Mouse (Mus musculus): ENCODE results near the gene Hhipl1. TPM values are rescaled to one million over a fixed set of nuclear protein-coding genes. Genes with fewer than 3 reads are reported as not detected.
A peak's percentile ranks its signal among the peaks of the same experiment; 100 is the strongest.

The Hhipl1 gene
- polyA plus RNA-seq, 1 experiment from 2014 or later, result 0.32 TPM

DNA sequence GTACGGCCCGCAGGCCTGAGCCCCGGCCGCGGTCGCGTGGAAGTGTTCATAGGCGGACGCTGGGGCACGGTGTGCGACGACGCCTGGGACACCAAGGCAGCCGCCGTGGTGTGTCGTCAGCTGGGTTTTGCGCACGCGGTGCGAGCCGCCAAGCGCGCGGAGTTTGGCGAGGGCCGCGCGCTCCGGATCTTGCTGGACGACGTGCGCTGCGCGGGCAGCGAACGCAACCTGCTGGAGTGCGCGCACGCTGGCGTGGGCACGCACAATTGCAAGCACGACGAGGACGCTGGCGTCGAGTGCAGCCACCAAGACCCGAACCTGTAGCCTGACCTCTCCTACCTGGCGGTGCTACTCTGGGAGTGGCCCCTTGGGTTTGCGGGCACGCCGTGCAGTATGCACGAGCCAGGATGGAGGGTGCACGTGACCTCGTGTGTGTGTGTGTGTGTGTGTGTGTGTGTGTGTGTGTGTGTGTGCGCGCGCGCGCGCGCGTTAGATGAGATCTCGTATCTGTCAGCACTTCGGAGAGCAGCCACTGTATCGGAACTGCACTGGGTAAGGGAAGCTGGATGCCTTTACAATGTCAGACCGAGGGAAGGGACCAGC, 21.9 kb downstream of the Hhipl1 start:
- Histone ChIP-seq H3K4me2 (ENCODE audit: low read depth, severe bottlenecking) (peak overlapping the region; percentile 63), H3K36me3 (ENCODE audit: control insufficient read depth, insufficient read depth, low read length) (no peaks in the 10 kb centered on the region), H3K4me1 (ENCODE audit: control insufficient read depth, insufficient read depth, low read length) (0 out of 2 replicates have a peak, but pooled peaks cover 7% of the 10 kb centered on the region), H3K4me3 (ENCODE audit: low read depth, low read length) (peak overlapping the region; percentile 33), H3K27ac (replicated peaks; ENCODE audit: low read depth, low read length) (no peak overlapping the region), H3K9ac (ENCODE audit: low read length) (peak overlapping the region; percentile 22; the same call in 1 of the 2 replicates), H3K9me3 (ENCODE audit: control insufficient read depth, low read length) (no peaks in the 10 kb centered on the region), H3K27me3 (ENCODE audit: control insufficient read depth, insufficient read depth, low read length) (peaks cover 40% of the 10 kb centered on the region)
- peak; percentile 60 for DNase-seq (ENCODE audit: low spot score)
- 1% methylated on average over 57 of the region's 66 CpGs for WGBS
- peak; percentile 50 for ATAC-seq (ENCODE audit: insufficient number of reproducible peaks, low FRiP score, low TSS enrichment, low read depth)

DNA sequence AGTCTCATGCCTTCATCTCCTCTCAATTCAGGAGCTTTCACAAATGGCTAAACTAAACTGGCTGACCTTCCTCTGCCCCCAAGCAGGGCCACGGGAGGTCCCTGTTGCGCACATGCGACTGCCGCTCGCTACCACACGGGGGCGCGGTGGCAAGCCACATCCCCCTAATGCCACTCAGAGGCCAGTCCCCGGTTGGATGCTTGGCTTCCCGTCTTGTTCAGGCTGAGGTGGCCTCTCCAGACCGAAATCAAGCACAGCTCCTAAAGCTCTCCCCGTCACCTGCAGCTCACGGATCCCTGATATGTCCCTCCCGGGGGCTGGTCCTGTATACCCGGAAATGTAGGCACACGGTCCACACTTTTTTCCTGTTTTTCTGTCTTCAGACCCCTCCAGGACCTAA, 27.0 kb downstream of the Hhipl1 start:
- Histone ChIP-seq H3K27ac (replicated peaks; ENCODE audit: low read depth, low read length) (no peak overlapping the region), H3K9me3 (ENCODE audit: control insufficient read depth, low read length) (no peaks in the 10 kb centered on the region), H3K4me2 (ENCODE audit: low read depth, severe bottlenecking) (peak overlapping the region; percentile 99), H3K4me3 (ENCODE audit: low read depth, low read length) (peak overlapping the region; percentile 60), H3K4me1 (ENCODE audit: control insufficient read depth, insufficient read depth, low read length) (peaks cover 5% of the 10 kb centered on the region; the same call in 1 of the 2 replicates), H3K36me3 (ENCODE audit: control insufficient read depth, insufficient read depth, low read length) (no peaks in the 10 kb centered on the region), H3K27me3 (ENCODE audit: control insufficient read depth, insufficient read depth, low read length) (peaks cover 26% of the 10 kb centered on the region), H3K9ac (ENCODE audit: low read length) (no peak overlapping the region)
- DNase-seq (ENCODE audit: low spot score), result peak; percentile 91
- under 1% methylated on average over 16 of the region's 16 CpGs for WGBS
- ATAC-seq (ENCODE audit: insufficient number of reproducible peaks, low FRiP score, low TSS enrichment, low read depth), result peak; percentile 22; the same call in 1 of the 2 replicates

- H3K9me3 ChIP-seq (ENCODE audit: control insufficient read depth, low read length), result no peaks in the 10 kb centered on the region
- peak overlapping the region; percentile 60 for H3K4me3 ChIP-seq (ENCODE audit: low read depth, low read length)
- peaks cover 21% of the 10 kb centered on the region for H3K27me3 ChIP-seq (ENCODE audit: control insufficient read depth, insufficient read depth, low read length)
- ATAC-seq (ENCODE audit: insufficient number of reproducible peaks, low FRiP score, low TSS enrichment, low read depth) (peak; percentile 8; the same call in 1 of the 2 replicates), DNase-seq (ENCODE audit: low spot score) (no peak)
- no peak overlapping the region for H3K27ac ChIP-seq (replicated peaks; ENCODE audit: low read depth, low read length)
- H3K4me2 ChIP-seq (ENCODE audit: low read depth, severe bottlenecking), result peak overlapping the region; percentile 99
- no peak overlapping the region for H3K9ac ChIP-seq (ENCODE audit: low read length)
- WGBS, result 2% methylated on average over 22 of the region's 22 CpGs
- H3K4me1 ChIP-seq (ENCODE audit: control insufficient read depth, insufficient read depth, low read length), result peaks cover 4% of the 10 kb centered on the region; the same call in 1 of the 2 replicates
- no peaks in the 10 kb centered on the region for H3K36me3 ChIP-seq (ENCODE audit: control insufficient read depth, insufficient read depth, low read length)
These were observed 27.4 kb downstream of the Hhipl1 start for GRCm38 (mm10) chr12:108333481-108333882.

GRCm38 (mm10) chr12:108333895-108334445, 27.9 kb downstream of the Hhipl1 start, which contains the start of gene Cyp46a1:
Gene Cyp46a1 (plus strand): TSS chr12:108334381.
- H3K4me2 ChIP-seq (ENCODE audit: low read depth, severe bottlenecking), result peak within 1 kb of the TSS; percentile 99
- WGBS, result 1% methylated on average over 34 of the region's 56 CpGs
- peak within 1 kb of the TSS; percentile 60 for H3K4me3 ChIP-seq (ENCODE audit: low read depth, low read length)
- H3K9ac ChIP-seq (ENCODE audit: low read length), result peak within 1 kb of the TSS; percentile 51
- no peaks in the 10 kb centered on the region for H3K36me3 ChIP-seq (ENCODE audit: control insufficient read depth, insufficient read depth, low read length)
- DNase-seq (ENCODE audit: low spot score), result peak; percentile 99
- H3K27ac ChIP-seq (replicated peaks; ENCODE audit: low read depth, low read length), result no peak within 1 kb of the TSS
- peaks cover 8% of the 10 kb centered on the region; the same call in 1 of the 2 replicates for H3K4me1 ChIP-seq (ENCODE audit: control insufficient read depth, insufficient read depth, low read length)
- H3K9me3 ChIP-seq (ENCODE audit: control insufficient read depth, low read length), result no peaks in the 10 kb centered on the region
- peak; percentile 93 for ATAC-seq (ENCODE audit: insufficient number of reproducible peaks, low FRiP score, low TSS enrichment, low read depth)
- H3K27me3 ChIP-seq (ENCODE audit: control insufficient read depth, insufficient read depth, low read length), result peaks cover 17% of the 10 kb centered on the region

DNA sequence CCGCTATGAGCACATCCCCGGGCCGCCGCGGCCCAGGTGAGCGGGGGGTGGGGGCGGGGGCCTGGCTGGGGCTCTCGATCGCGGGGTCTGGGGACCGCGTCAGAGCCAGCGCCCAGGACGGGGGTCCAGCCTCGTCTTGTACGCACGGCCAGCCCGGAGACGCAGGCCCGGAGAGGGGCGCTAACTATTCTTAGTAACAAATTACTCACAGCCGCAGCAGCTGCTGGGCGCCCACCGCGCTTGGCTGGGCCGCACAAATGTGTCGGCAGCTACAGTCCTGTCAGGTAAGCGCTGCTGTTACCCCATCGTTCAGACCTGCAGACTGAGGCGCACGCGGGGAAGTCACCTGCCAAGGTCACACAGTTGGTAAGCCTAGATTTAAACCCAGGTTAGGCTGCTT, 28.5 kb downstream of the Hhipl1 start:
- Histone ChIP-seq H3K9ac (ENCODE audit: low read length) (peak overlapping the region; percentile 51), H3K4me1 (ENCODE audit: control insufficient read depth, insufficient read depth, low read length) (peaks cover 9% of the 10 kb centered on the region; the same call in 1 of the 2 replicates), H3K4me2 (ENCODE audit: low read depth, severe bottlenecking) (peak overlapping the region; percentile 99), H3K9me3 (ENCODE audit: control insufficient read depth, low read length) (no peaks in the 10 kb centered on the region), H3K27ac (replicated peaks; ENCODE audit: low read depth, low read length) (no peak overlapping the region), H3K27me3 (ENCODE audit: control insufficient read depth, insufficient read depth, low read length) (peaks cover 12% of the 10 kb centered on the region; the same call in 1 of the 2 replicates), H3K4me3 (ENCODE audit: low read depth, low read length) (peak overlapping the region; percentile 60), H3K36me3 (ENCODE audit: control insufficient read depth, insufficient read depth, low read length) (no peaks in the 10 kb centered on the region)
- DNase-seq (ENCODE audit: low spot score), result no peak
- no peak; the same call in 1 of the 2 replicates for ATAC-seq (ENCODE audit: insufficient number of reproducible peaks, low FRiP score, low TSS enrichment, low read depth)
- 4% methylated on average over 29 of the region's 32 CpGs for whole genome bisulfite sequencing

DNA sequence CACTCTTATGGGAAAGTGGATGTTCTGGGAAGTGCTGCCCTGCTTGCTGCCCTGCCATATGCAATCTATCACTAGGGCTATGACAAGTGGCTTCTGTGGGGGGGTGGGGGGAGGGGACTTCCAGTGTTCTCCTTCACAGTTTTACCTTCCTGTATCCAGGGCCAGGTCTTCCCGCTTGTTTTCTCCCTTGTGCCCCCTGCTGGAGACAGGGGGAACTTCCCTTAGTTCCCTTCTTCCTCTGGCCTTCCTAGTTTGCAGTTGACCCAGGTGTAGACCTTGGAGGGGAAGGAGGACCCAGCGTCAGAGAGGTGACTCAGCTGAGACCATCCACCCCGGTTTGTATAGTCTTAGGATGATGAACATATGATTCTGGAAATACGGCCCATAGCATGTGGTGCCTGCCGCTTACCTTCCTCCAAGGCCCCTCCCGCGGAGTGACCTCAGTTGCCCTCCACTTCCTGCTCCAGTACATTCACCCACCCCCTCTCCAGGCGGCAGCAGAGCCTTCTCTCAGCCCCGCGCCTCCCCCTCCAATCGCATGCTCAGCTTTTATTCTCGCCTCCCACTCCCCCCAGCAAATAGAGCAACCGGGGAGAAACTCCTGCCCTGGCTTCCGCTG, 32.6 kb downstream of the Hhipl1 start:
- Histone ChIP-seq H3K27me3 (ENCODE audit: control insufficient read depth, insufficient read depth, low read length) (peaks cover 8% of the 10 kb centered on the region; the same call in 1 of the 2 replicates), H3K4me1 (ENCODE audit: control insufficient read depth, insufficient read depth, low read length) (peaks cover 9% of the 10 kb centered on the region; the same call in 1 of the 2 replicates), H3K9me3 (ENCODE audit: control insufficient read depth, low read length) (no peaks in the 10 kb centered on the region), H3K4me2 (ENCODE audit: low read depth, severe bottlenecking) (0 out of 2 replicates have a peak overlapping the region, but pooled peaks have one; percentile 17), H3K9ac (ENCODE audit: low read length) (no peak overlapping the region), H3K36me3 (ENCODE audit: control insufficient read depth, insufficient read depth, low read length) (no peaks in the 10 kb centered on the region), H3K4me3 (ENCODE audit: low read depth, low read length) (no peak overlapping the region), H3K27ac (replicated peaks; ENCODE audit: low read depth, low read length) (no peak overlapping the region)
- DNase-seq (ENCODE audit: low spot score) (peak; percentile 79), ATAC-seq (ENCODE audit: insufficient number of reproducible peaks, low FRiP score, low TSS enrichment, low read depth) (no peak)
- 12% methylated on average over 14 of the region's 14 CpGs for WGBS

- H3K4me3 ChIP-seq (ENCODE audit: low read depth, low read length), result no peak overlapping the region
- H3K36me3 ChIP-seq (ENCODE audit: control insufficient read depth, insufficient read depth, low read length), result no peaks in the 10 kb centered on the region
- H3K27ac ChIP-seq (replicated peaks; ENCODE audit: low read depth, low read length), result no peak overlapping the region
- DNase-seq (ENCODE audit: low spot score) (no peak), ATAC-seq (ENCODE audit: insufficient number of reproducible peaks, low FRiP score, low TSS enrichment, low read depth) (no peak)
- no peaks in the 10 kb centered on the region for H3K9me3 ChIP-seq (ENCODE audit: control insufficient read depth, low read length)
- no peaks in the 10 kb centered on the region for H3K4me1 ChIP-seq (ENCODE audit: control insufficient read depth, insufficient read depth, low read length)
- H3K9ac ChIP-seq (ENCODE audit: low read length), result no peak overlapping the region
- WGBS, result 79% methylated on average over 8 of the region's 8 CpGs
- H3K27me3 ChIP-seq (ENCODE audit: control insufficient read depth, insufficient read depth, low read length), result peaks cover 24% of the 10 kb centered on the region
- H3K4me2 ChIP-seq (ENCODE audit: low read depth, severe bottlenecking), result no peak overlapping the region
These were observed 42.1 kb downstream of the Hhipl1 start for GRCm38 (mm10) chr12:108348151-108348550.

DNA sequence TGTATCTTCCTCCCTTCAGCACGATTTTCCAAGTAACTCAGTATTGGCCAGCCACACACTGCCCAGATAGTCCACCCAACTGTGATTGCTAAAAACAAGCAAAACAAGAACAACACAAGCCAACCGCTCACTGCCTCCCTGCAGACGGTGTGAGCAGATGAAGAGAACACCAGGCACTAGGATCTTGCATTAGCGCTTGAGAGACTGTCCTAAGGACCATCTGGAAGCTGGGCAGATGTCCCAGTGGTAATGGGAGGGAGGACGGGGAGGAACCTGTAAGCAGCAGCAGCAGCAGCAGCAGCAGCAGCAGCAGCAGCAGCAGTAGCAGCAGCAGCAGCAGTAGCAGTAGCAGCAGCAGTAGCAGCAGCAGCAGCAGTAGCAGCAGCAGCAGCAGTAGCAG, 43.0 kb downstream of the Hhipl1 start:
- Histone ChIP-seq H3K27ac (replicated peaks; ENCODE audit: low read depth, low read length) (no peak overlapping the region), H3K9ac (ENCODE audit: low read length) (no peak overlapping the region), H3K36me3 (ENCODE audit: control insufficient read depth, insufficient read depth, low read length) (no peaks in the 10 kb centered on the region), H3K4me2 (ENCODE audit: low read depth, severe bottlenecking) (no peak overlapping the region), H3K4me1 (ENCODE audit: control insufficient read depth, insufficient read depth, low read length) (no peaks in the 10 kb centered on the region), H3K27me3 (ENCODE audit: control insufficient read depth, insufficient read depth, low read length) (peaks cover 32% of the 10 kb centered on the region), H3K4me3 (ENCODE audit: low read depth, low read length) (no peak overlapping the region), H3K9me3 (ENCODE audit: control insufficient read depth, low read length) (no peaks in the 10 kb centered on the region)
- WGBS, result 72% methylated on average over 5 of the region's 5 CpGs
- DNase-seq (ENCODE audit: low spot score) (no peak), ATAC-seq (ENCODE audit: insufficient number of reproducible peaks, low FRiP score, low TSS enrichment, low read depth) (no peak)

Measured in limb, embryonic 11.5 days (tissue).